Mouse (Mus musculus): ENCODE measurements around the gene Gpr176. TPM values are rescaled to one million over a fixed set of nuclear protein-coding genes. Genes with fewer than 3 reads are reported as not detected.
A peak's percentile ranks its signal among the peaks of the same experiment; 100 is the strongest.

The Gpr176 gene
- polyA plus RNA-seq, 1 experiment from 2014 or later, result 0.53 TPM

DNA sequence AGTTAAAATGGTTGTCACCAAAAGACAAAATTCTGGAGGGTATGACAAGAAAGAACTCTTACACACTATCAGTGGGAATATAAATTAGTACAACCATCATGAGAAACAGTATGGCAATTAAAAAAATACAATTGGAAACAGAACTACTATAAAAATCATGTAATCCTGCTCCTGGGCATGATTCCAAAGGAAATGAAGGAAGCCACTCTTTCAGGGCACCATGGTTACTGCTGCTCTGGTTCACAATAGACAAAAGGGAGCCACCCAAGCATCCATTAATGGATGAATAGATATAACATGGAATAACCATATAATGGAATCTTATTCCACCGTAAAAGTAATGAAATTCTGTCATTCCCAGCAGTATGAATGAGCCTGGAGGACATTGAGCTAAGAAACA lies 6.5 kb upstream of the Gpr176 start:
- ATAC-seq (replicated peaks; ENCODE audit: extremely low read depth, insufficient read depth, low FRiP score), result no peak
- Histone ChIP-seq H3K9me3 (replicated peaks; ENCODE audit: control insufficient read depth, low read length) (no peaks in the 10 kb centered on the region), H3K4me2 (ENCODE audit: low read depth, low read length) (no peak overlapping the region), H3K27ac (ENCODE audit: low read length) (no peak overlapping the region), H3K27me3 (ENCODE audit: control insufficient read depth, insufficient read depth, low read length) (0 out of 2 replicates have a peak, but pooled peaks cover 2% of the 10 kb centered on the region), H3K36me3 (ENCODE audit: control insufficient read depth, insufficient read depth) (no peaks in the 10 kb centered on the region), H3K4me1 (ENCODE audit: control insufficient read depth, insufficient read depth, low read length) (no peaks in the 10 kb centered on the region), H3K4me3 (ENCODE audit: low read length) (no peak overlapping the region), H3K9ac (ENCODE audit: low read length) (no peak overlapping the region)
- 70% methylated on average over 1 of the region's 1 CpGs for WGBS

DNA sequence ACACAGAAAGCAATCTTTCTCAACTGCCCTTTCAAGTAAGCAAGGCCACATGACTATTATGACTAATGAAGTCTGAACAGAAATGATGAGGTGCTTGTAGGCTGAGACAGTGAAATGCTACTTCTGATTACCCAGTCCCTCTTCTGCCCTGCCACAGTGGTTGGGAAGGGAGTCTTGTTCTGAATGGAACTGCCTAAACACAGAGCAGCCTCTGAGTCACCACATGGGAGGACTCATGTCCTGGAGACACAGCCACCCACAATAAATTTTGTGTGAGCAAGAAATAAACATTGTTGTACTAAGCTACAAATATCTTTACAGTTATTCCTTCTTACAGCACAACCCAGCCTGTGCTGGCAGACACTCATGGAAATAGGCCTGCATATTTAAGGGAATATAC lies 2.7 kb upstream of the Gpr176 start:
- Histone ChIP-seq H3K27ac (ENCODE audit: low read length) (no peak overlapping the region), H3K27me3 (ENCODE audit: control insufficient read depth, insufficient read depth, low read length) (peaks cover 22% of the 10 kb centered on the region), H3K9ac (ENCODE audit: low read length) (no peak overlapping the region), H3K4me1 (ENCODE audit: control insufficient read depth, insufficient read depth, low read length) (peaks cover 10% of the 10 kb centered on the region), H3K36me3 (ENCODE audit: control insufficient read depth, insufficient read depth) (no peaks in the 10 kb centered on the region), H3K4me3 (ENCODE audit: low read length) (no peak overlapping the region), H3K4me2 (ENCODE audit: low read depth, low read length) (no peak overlapping the region), H3K9me3 (replicated peaks; ENCODE audit: control insufficient read depth, low read length) (no peaks in the 10 kb centered on the region)
- no peak for ATAC-seq (replicated peaks; ENCODE audit: extremely low read depth, insufficient read depth, low FRiP score)

DNA sequence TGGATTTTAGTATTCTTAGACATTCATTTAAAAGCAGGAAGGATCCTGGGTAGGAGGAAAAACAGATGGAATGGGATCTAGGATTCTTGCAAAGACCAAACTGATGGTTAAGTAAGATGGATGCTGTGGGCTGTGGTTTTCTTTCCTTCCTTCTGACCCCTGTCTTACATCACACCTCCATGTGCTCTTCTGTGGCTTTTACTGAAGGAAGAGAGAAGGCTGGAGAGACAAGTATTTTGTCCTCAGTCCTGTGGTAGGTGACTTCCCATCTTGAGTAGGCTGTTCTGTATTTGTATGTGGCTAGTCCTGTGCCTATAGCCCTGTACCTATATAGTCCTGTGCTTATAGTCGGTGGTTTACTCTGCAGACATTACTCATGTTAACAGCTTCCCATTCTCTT lies 2.3 kb upstream of the Gpr176 start:
- no peaks in the 10 kb centered on the region for H3K36me3 ChIP-seq (ENCODE audit: control insufficient read depth, insufficient read depth)
- H3K27me3 ChIP-seq (ENCODE audit: control insufficient read depth, insufficient read depth, low read length), result peaks cover 25% of the 10 kb centered on the region
- H3K27ac ChIP-seq (ENCODE audit: low read length), result no peak overlapping the region
- no peak overlapping the region for H3K4me2 ChIP-seq (ENCODE audit: low read depth, low read length)
- H3K4me1 ChIP-seq (ENCODE audit: control insufficient read depth, insufficient read depth, low read length), result peaks cover 10% of the 10 kb centered on the region
- ATAC-seq (replicated peaks; ENCODE audit: extremely low read depth, insufficient read depth, low FRiP score), result no peak
- 70% methylated on average over 1 of the region's 1 CpGs for WGBS
- no peaks in the 10 kb centered on the region for H3K9me3 ChIP-seq (replicated peaks; ENCODE audit: control insufficient read depth, low read length)
- H3K4me3 ChIP-seq (ENCODE audit: low read length), result no peak overlapping the region
- no peak overlapping the region for H3K9ac ChIP-seq (ENCODE audit: low read length)

DNA sequence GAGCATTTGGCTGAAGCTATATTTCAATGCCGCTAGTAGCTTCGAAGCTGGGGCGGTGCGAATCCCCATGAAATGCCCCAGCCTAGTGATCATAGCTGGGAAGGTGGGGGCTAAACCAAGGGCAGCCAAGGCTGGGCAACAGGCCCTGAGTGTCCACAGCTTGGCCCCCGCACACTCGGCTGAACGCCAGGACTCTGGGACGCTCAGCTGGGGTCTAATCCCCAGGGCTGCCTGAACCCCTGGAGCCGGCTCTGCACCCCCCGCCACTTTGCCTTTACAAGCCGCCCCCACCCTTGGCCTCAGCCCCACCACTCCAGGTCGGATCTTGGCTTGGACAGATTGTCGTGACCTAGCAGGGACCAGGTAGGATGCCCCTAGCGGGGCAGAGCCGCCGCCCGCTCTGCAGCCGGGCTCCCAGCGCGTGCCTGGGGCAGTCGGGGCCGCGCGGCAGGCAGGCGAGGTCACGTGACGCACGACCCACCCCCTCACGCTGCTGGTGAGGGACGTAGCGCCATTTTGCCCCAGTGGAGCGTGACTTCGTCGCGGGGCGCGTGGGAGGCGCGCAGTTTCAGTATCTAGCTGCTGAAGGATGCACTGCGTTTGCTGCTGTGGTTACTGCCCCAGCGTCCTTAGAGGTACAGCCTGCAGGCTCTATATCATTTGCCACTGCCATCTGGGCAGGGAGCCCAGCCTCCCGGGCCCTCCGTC lies 507 bp upstream of the Gpr176 start:
- peaks cover 10% of the 10 kb centered on the region for H3K4me1 ChIP-seq (ENCODE audit: control insufficient read depth, insufficient read depth, low read length)
- H3K9ac ChIP-seq (ENCODE audit: low read length), result peak overlapping the region; percentile 70
- H3K9me3 ChIP-seq (replicated peaks; ENCODE audit: control insufficient read depth, low read length), result no peaks in the 10 kb centered on the region
- H3K36me3 ChIP-seq (ENCODE audit: control insufficient read depth, insufficient read depth), result no peaks in the 10 kb centered on the region
- H3K4me3 ChIP-seq (ENCODE audit: low read length), result peak overlapping the region; percentile 65
- peak overlapping the region; percentile 100 for H3K4me2 ChIP-seq (ENCODE audit: low read depth, low read length)
- no peak overlapping the region for H3K27ac ChIP-seq (ENCODE audit: low read length)
- H3K27me3 ChIP-seq (ENCODE audit: control insufficient read depth, insufficient read depth, low read length), result peaks cover 35% of the 10 kb centered on the region
- WGBS, result 2% methylated on average over 43 of the region's 43 CpGs
- peak; percentile 88 for ATAC-seq (replicated peaks; ENCODE audit: extremely low read depth, insufficient read depth, low FRiP score)

DNA sequence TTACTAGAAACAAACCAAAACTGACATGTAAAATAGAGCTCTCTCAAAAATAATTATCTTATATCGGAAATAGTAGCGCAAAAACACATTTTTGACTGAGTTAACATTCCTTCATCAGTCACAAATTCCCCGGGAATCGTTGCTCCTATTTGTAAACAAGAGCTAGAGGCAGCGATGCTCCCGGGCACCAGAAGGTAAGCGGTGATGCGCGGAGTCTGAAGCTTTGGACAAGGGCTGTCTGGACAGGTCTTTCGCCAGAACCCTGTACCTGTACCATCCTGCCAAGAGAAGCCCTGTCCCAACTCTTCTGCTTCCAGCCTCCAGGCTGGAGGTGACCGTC lies 688 bp downstream of the Gpr176 start:
- 11% methylated on average over 11 of the region's 11 CpGs for WGBS

DNA sequence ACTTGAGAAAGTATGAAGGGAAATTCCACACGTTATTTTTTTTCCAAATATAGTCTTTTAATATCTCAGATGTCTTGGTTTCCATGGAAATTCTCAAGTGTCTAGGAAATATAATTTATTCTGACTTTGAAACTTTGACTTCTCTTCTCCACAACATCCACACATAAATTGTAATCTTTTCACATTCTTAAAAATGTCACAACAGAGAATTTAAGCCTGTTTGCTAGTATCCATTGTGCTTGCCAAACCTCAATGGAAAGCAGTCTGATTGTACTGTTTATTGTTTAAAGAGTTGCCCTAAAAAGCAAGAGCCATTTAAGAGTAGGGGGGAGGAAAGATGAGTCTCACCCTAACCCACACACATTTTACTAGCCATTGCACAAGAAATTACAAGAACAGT lies 1.4 kb downstream of the Gpr176 start:
- no peaks in the 10 kb centered on the region for H3K36me3 ChIP-seq (ENCODE audit: control insufficient read depth, insufficient read depth)
- no peak overlapping the region for H3K9ac ChIP-seq (ENCODE audit: low read length)
- no peaks in the 10 kb centered on the region for H3K9me3 ChIP-seq (replicated peaks; ENCODE audit: control insufficient read depth, low read length)
- H3K4me1 ChIP-seq (ENCODE audit: control insufficient read depth, insufficient read depth, low read length), result peaks cover 10% of the 10 kb centered on the region
- ATAC-seq (replicated peaks; ENCODE audit: extremely low read depth, insufficient read depth, low FRiP score), result no peak
- H3K4me2 ChIP-seq (ENCODE audit: low read depth, low read length), result no peak overlapping the region
- peaks cover 36% of the 10 kb centered on the region for H3K27me3 ChIP-seq (ENCODE audit: control insufficient read depth, insufficient read depth, low read length)
- no peak overlapping the region for H3K27ac ChIP-seq (ENCODE audit: low read length)
- no peak overlapping the region for H3K4me3 ChIP-seq (ENCODE audit: low read length)
- 56% methylated on average over 1 of the region's 1 CpGs for WGBS

More for the DNA sequence above, 688 bp downstream of the Gpr176 start:
- Histone ChIP-seq H3K9me3 (replicated peaks; ENCODE audit: control insufficient read depth, low read length) (no peaks in the 10 kb centered on the region), H3K4me1 (ENCODE audit: control insufficient read depth, insufficient read depth, low read length) (peaks cover 10% of the 10 kb centered on the region), H3K36me3 (ENCODE audit: control insufficient read depth, insufficient read depth) (no peaks in the 10 kb centered on the region), H3K27ac (ENCODE audit: low read length) (no peak overlapping the region), H3K4me3 (ENCODE audit: low read length) (peak overlapping the region; percentile 65), H3K27me3 (ENCODE audit: control insufficient read depth, insufficient read depth, low read length) (peaks cover 36% of the 10 kb centered on the region), H3K9ac (ENCODE audit: low read length) (no peak overlapping the region), H3K4me2 (ENCODE audit: low read depth, low read length) (peak overlapping the region; percentile 100)
- no peak for ATAC-seq (replicated peaks; ENCODE audit: extremely low read depth, insufficient read depth, low FRiP score)

DNA sequence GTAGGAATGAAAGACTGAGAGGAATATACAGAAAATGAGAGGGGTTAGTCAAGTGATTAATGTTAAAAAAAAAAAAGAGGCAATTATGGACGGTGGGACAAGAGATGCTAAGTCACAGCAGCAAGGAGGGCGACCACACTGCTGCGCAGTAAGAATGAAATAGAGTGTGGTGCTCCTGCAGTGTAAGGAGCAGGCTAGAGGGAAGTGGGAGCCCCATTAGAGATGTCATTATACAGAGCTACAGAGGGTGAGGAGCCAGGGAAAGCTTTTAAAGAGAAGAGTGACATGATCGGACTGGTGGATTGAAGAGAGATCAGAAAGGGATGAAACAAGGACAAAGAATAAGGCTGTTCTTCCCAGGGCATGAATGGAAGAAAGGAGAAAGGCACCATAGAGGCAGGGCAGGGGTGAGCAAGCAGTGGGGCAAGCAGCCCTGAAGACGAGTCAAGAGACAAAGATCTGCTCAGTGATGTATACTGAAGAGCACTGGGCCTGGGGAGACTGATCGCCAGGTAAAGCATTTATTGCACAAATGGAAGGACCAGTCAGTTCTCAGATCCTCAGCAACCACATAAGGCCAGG lies 18.0 kb downstream of the Gpr176 start:
- WGBS, result 81% methylated on average over 6 of the region's 6 CpGs
- no peak for ATAC-seq (replicated peaks; ENCODE audit: extremely low read depth, insufficient read depth, low FRiP score)

DNA sequence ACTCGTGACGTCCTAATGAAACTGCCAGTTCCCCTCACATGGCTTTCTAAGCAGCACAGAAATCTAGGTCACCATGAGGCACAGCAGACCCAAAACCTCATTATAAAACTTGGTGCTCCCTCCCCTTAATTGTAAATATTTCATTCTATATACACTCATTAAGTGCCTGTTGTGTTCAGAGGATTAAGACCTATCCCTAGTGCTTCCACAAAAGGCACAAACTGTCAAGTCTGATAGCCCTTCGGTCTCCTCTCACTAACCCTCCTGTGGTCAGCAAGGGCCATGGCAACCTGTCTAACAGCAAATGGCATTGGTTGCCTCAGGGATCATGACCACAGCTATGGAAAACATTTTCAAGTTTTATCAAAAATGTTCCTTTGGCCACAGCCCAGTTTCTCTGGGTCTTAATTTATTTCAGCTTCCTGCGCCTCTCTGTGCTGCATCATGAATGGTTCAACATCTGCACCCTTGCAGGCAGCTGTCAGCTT lies 19.3 kb downstream of the Gpr176 start:
- no peak for ATAC-seq (replicated peaks; ENCODE audit: extremely low read depth, insufficient read depth, low FRiP score)
- no peaks in the 10 kb centered on the region for H3K9me3 ChIP-seq (replicated peaks; ENCODE audit: control insufficient read depth, low read length)
- H3K4me3 ChIP-seq (ENCODE audit: low read length), result no peak overlapping the region
- H3K27me3 ChIP-seq (ENCODE audit: control insufficient read depth, insufficient read depth, low read length), result no peaks in the 10 kb centered on the region
- no peak overlapping the region for H3K27ac ChIP-seq (ENCODE audit: low read length)
- H3K4me2 ChIP-seq (ENCODE audit: low read depth, low read length), result no peak overlapping the region
- H3K36me3 ChIP-seq (ENCODE audit: control insufficient read depth, insufficient read depth), result no peaks in the 10 kb centered on the region
- H3K4me1 ChIP-seq (ENCODE audit: control insufficient read depth, insufficient read depth, low read length), result no peaks in the 10 kb centered on the region
- no peak overlapping the region for H3K9ac ChIP-seq (ENCODE audit: low read length)
- 72% methylated on average over 4 of the region's 4 CpGs for WGBS

More for the DNA sequence above, 18.0 kb downstream of the Gpr176 start:
- no peaks in the 10 kb centered on the region for H3K27me3 ChIP-seq (ENCODE audit: control insufficient read depth, insufficient read depth, low read length)
- no peak overlapping the region for H3K4me2 ChIP-seq (ENCODE audit: low read depth, low read length)
- H3K4me3 ChIP-seq (ENCODE audit: low read length), result no peak overlapping the region
- no peaks in the 10 kb centered on the region for H3K36me3 ChIP-seq (ENCODE audit: control insufficient read depth, insufficient read depth)
- no peak overlapping the region for H3K27ac ChIP-seq (ENCODE audit: low read length)
- no peaks in the 10 kb centered on the region for H3K4me1 ChIP-seq (ENCODE audit: control insufficient read depth, insufficient read depth, low read length)
- H3K9me3 ChIP-seq (replicated peaks; ENCODE audit: control insufficient read depth, low read length), result no peaks in the 10 kb centered on the region
- no peak overlapping the region for H3K9ac ChIP-seq (ENCODE audit: low read length)

DNA sequence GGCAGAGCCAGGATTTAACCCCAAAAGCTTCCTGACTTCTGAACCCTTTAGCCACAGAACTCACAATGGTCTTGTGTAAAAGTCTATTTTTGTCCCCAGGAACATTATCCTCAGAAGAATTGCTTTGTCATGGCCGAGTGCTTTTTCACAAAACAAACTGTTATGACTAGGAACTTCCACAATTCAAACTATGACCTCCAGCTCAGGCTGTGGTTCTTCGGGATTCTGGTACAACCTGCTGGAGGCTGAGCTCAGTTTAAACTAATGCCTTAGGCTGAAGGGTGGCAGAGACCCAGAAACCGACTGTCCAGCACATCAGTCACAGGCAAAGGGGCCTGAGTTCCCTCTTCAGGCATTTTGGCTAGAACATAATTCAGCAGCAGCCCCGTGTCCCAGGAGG lies 19.7 kb downstream of the Gpr176 start:
- no peak overlapping the region for H3K27ac ChIP-seq (ENCODE audit: low read length)
- no peaks in the 10 kb centered on the region for H3K27me3 ChIP-seq (ENCODE audit: control insufficient read depth, insufficient read depth, low read length)
- no peaks in the 10 kb centered on the region for H3K9me3 ChIP-seq (replicated peaks; ENCODE audit: control insufficient read depth, low read length)
- H3K36me3 ChIP-seq (ENCODE audit: control insufficient read depth, insufficient read depth), result no peaks in the 10 kb centered on the region
- no peak overlapping the region for H3K4me2 ChIP-seq (ENCODE audit: low read depth, low read length)
- no peak for ATAC-seq (replicated peaks; ENCODE audit: extremely low read depth, insufficient read depth, low FRiP score)
- WGBS, result 54% methylated on average over 4 of the region's 4 CpGs
- H3K9ac ChIP-seq (ENCODE audit: low read length), result no peak overlapping the region
- H3K4me3 ChIP-seq (ENCODE audit: low read length), result no peak overlapping the region
- H3K4me1 ChIP-seq (ENCODE audit: control insufficient read depth, insufficient read depth, low read length), result no peaks in the 10 kb centered on the region

Measured in heart, embryonic 16.5 days (tissue).